Mouse (Mus musculus): ENCODE data around the gene Aldh6a1. TPM values are rescaled to one million over a fixed set of nuclear protein-coding genes. Genes with fewer than 3 reads are reported as not detected.

Gene Aldh6a1
- polyA plus RNA-seq, 1 experiment from 2014 or later = 60.5 TPM

GRCm38 (mm10) chr12:84399663-84400062, 51.1 kb downstream of the Aldh6a1 start:
- 73% methylated on average over 9 of the region's 9 CpGs for WGBS
- Histone ChIP-seq H3K9ac (ENCODE audit: low read length) (no peak overlapping the region), H3K4me1 (ENCODE audit: control insufficient read depth in 2 of 2, insufficient read depth in 2 of 2, low read length in 2 of 2) (peaks cover 0 to 5% of the 10 kb centered on the region in 2 experiments; a peak in 2 of 4 replicates), H3K9me3 (ENCODE audit: control insufficient read depth, low read length) (no peaks in the 10 kb centered on the region), H3K36me3 (ENCODE audit: control insufficient read depth, insufficient read depth, low read length) (peaks cover 20% of the 10 kb centered on the region), H3K27ac (replicated peaks in 1 of 2; ENCODE audit: control insufficient read depth in 1 of 2, insufficient read depth in 1 of 2, low read depth in 2 of 2, low read length in 2 of 2) (no peak overlapping the region), H3K4me2 (ENCODE audit: low read length) (no peak overlapping the region), H3K27me3 (ENCODE audit: control insufficient read depth, insufficient read depth, low read length) (no peaks in the 10 kb centered on the region), H3K4me3 (ENCODE audit: control insufficient read depth in 1 of 2, insufficient read depth in 1 of 2, low read depth in 1 of 2, low read length in 2 of 2) (no peak overlapping the region)
- ATAC-seq (ENCODE audit: insufficient number of reproducible peaks, insufficient read depth, low FRiP score, low read depth) = no peak

- WGBS = 82% methylated on average over 9 of the region's 9 CpGs
- H3K27ac ChIP-seq (replicated peaks in 1 of 2; ENCODE audit: control insufficient read depth in 1 of 2, insufficient read depth in 1 of 2, low read depth in 2 of 2, low read length in 2 of 2) = no peak overlapping the region
- no peak overlapping the region for H3K4me3 ChIP-seq (ENCODE audit: control insufficient read depth in 1 of 2, insufficient read depth in 1 of 2, low read depth in 1 of 2, low read length in 2 of 2)
- H3K27me3 ChIP-seq (ENCODE audit: control insufficient read depth, insufficient read depth, low read length) = no peaks in the 10 kb centered on the region
- H3K9ac ChIP-seq (ENCODE audit: low read length) = no peak overlapping the region
- H3K36me3 ChIP-seq (ENCODE audit: control insufficient read depth, insufficient read depth, low read length) = peaks cover 20% of the 10 kb centered on the region
- H3K4me1 ChIP-seq (ENCODE audit: control insufficient read depth in 2 of 2, insufficient read depth in 2 of 2, low read length in 2 of 2) = peaks cover 0 to 5% of the 10 kb centered on the region in 2 experiments; a peak in 2 of 4 replicates
- H3K4me2 ChIP-seq (ENCODE audit: low read length) = no peak overlapping the region
- no peak for ATAC-seq (ENCODE audit: insufficient number of reproducible peaks, insufficient read depth, low FRiP score, low read depth)
- no peaks in the 10 kb centered on the region for H3K9me3 ChIP-seq (ENCODE audit: control insufficient read depth, low read length)
Measured at GRCm38 (mm10) chr12:84399135-84399534, 51.7 kb downstream of the Aldh6a1 start.

- Histone ChIP-seq H3K4me1 (ENCODE audit: control insufficient read depth in 2 of 2, insufficient read depth in 2 of 2, low read length in 2 of 2) (peaks cover 0 to 5% of the 10 kb centered on the region in 2 experiments; a peak in 2 of 4 replicates), H3K9ac (ENCODE audit: low read length) (no peak overlapping the region), H3K9me3 (ENCODE audit: control insufficient read depth, low read length) (no peaks in the 10 kb centered on the region), H3K36me3 (ENCODE audit: control insufficient read depth, insufficient read depth, low read length) (peaks cover 20% of the 10 kb centered on the region), H3K4me2 (ENCODE audit: low read length) (no peak overlapping the region), H3K27me3 (ENCODE audit: control insufficient read depth, insufficient read depth, low read length) (no peaks in the 10 kb centered on the region), H3K27ac (replicated peaks in 1 of 2; ENCODE audit: control insufficient read depth in 1 of 2, insufficient read depth in 1 of 2, low read depth in 2 of 2, low read length in 2 of 2) (no peak overlapping the region), H3K4me3 (ENCODE audit: control insufficient read depth in 1 of 2, insufficient read depth in 1 of 2, low read depth in 1 of 2, low read length in 2 of 2) (no peak overlapping the region)
- WGBS = 84% methylated on average over 5 of the region's 5 CpGs
- ATAC-seq (ENCODE audit: insufficient number of reproducible peaks, insufficient read depth, low FRiP score, low read depth) = no peak
Measured at GRCm38 (mm10) chr12:84398629-84399028, 52.2 kb downstream of the Aldh6a1 start.

- no peaks in the 10 kb centered on the region for H3K4me1 ChIP-seq (ENCODE audit: control insufficient read depth in 2 of 2, insufficient read depth in 2 of 2, low read length in 2 of 2)
- H3K27ac ChIP-seq (replicated peaks in 1 of 2; ENCODE audit: control insufficient read depth in 1 of 2, insufficient read depth in 1 of 2, low read depth in 2 of 2, low read length in 2 of 2) = no peak overlapping the region
- H3K4me3 ChIP-seq (ENCODE audit: control insufficient read depth in 1 of 2, insufficient read depth in 1 of 2, low read depth in 1 of 2, low read length in 2 of 2) = no peak overlapping the region
- no peak overlapping the region for H3K9ac ChIP-seq (ENCODE audit: low read length)
- no peak overlapping the region for H3K4me2 ChIP-seq (ENCODE audit: low read length)
- H3K9me3 ChIP-seq (ENCODE audit: control insufficient read depth, low read length) = no peaks in the 10 kb centered on the region
- H3K27me3 ChIP-seq (ENCODE audit: control insufficient read depth, insufficient read depth, low read length) = no peaks in the 10 kb centered on the region
- no peak for ATAC-seq (ENCODE audit: insufficient number of reproducible peaks, insufficient read depth, low FRiP score, low read depth)
- peaks cover 24% of the 10 kb centered on the region for H3K36me3 ChIP-seq (ENCODE audit: control insufficient read depth, insufficient read depth, low read length)
Measured at GRCm38 (mm10) chr12:84397685-84398084, 53.1 kb downstream of the Aldh6a1 start.

GRCm38 (mm10) chr12:84396947-84397679, 53.7 kb downstream of the Aldh6a1 start:
- no peaks in the 10 kb centered on the region for H3K4me1 ChIP-seq (ENCODE audit: control insufficient read depth in 2 of 2, insufficient read depth in 2 of 2, low read length in 2 of 2)
- H3K9me3 ChIP-seq (ENCODE audit: control insufficient read depth, low read length) = no peaks in the 10 kb centered on the region
- ATAC-seq (ENCODE audit: insufficient number of reproducible peaks, insufficient read depth, low FRiP score, low read depth) = no peak

GRCm38 (mm10) chr12:84393847-84394246, 57.0 kb downstream of the Aldh6a1 start:
- Histone ChIP-seq H3K27ac (replicated peaks in 1 of 2; ENCODE audit: control insufficient read depth in 1 of 2, insufficient read depth in 1 of 2, low read depth in 2 of 2, low read length in 2 of 2) (no peak overlapping the region), H3K27me3 (ENCODE audit: control insufficient read depth, insufficient read depth, low read length) (no peaks in the 10 kb centered on the region), H3K4me1 (ENCODE audit: control insufficient read depth in 2 of 2, insufficient read depth in 2 of 2, low read length in 2 of 2) (peaks cover 3 to 10% of the 10 kb centered on the region in 2 experiments; a peak in 3 of 4 replicates), H3K4me2 (ENCODE audit: low read length) (no peak overlapping the region), H3K36me3 (ENCODE audit: control insufficient read depth, insufficient read depth, low read length) (peaks cover 24% of the 10 kb centered on the region), H3K4me3 (ENCODE audit: control insufficient read depth in 1 of 2, insufficient read depth in 1 of 2, low read depth in 1 of 2, low read length in 2 of 2) (no peak overlapping the region), H3K9ac (ENCODE audit: low read length) (no peak overlapping the region), H3K9me3 (ENCODE audit: control insufficient read depth, low read length) (no peaks in the 10 kb centered on the region)
- no peak for ATAC-seq (ENCODE audit: insufficient number of reproducible peaks, insufficient read depth, low FRiP score, low read depth)
- WGBS = 82% methylated on average over 5 of the region's 5 CpGs

More at GRCm38 (mm10) chr12:84396947-84397679, 53.7 kb downstream of the Aldh6a1 start:
- Histone ChIP-seq H3K4me3 (ENCODE audit: control insufficient read depth in 1 of 2, insufficient read depth in 1 of 2, low read depth in 1 of 2, low read length in 2 of 2) (no peak overlapping the region), H3K9ac (ENCODE audit: low read length) (no peak overlapping the region), H3K27ac (replicated peaks in 1 of 2; ENCODE audit: control insufficient read depth in 1 of 2, insufficient read depth in 1 of 2, low read depth in 2 of 2, low read length in 2 of 2) (no peak overlapping the region), H3K27me3 (ENCODE audit: control insufficient read depth, insufficient read depth, low read length) (no peaks in the 10 kb centered on the region), H3K36me3 (ENCODE audit: control insufficient read depth, insufficient read depth, low read length) (peaks cover 24% of the 10 kb centered on the region), H3K4me2 (ENCODE audit: low read length) (no peak overlapping the region)
- WGBS = 87% methylated on average over 14 of the region's 14 CpGs

- no peak for ATAC-seq (ENCODE audit: insufficient number of reproducible peaks, insufficient read depth, low FRiP score, low read depth)
- no peak overlapping the region for H3K9ac ChIP-seq (ENCODE audit: low read length)
- no peaks in the 10 kb centered on the region for H3K27me3 ChIP-seq (ENCODE audit: control insufficient read depth, insufficient read depth, low read length)
- peaks cover 3 to 10% of the 10 kb centered on the region in 2 experiments; a peak in 3 of 4 replicates for H3K4me1 ChIP-seq (ENCODE audit: control insufficient read depth in 2 of 2, insufficient read depth in 2 of 2, low read length in 2 of 2)
- H3K9me3 ChIP-seq (ENCODE audit: control insufficient read depth, low read length) = no peaks in the 10 kb centered on the region
- 96% methylated on average over 4 of the region's 4 CpGs for WGBS
- H3K36me3 ChIP-seq (ENCODE audit: control insufficient read depth, insufficient read depth, low read length) = peaks cover 26% of the 10 kb centered on the region
- H3K27ac ChIP-seq (replicated peaks in 1 of 2; ENCODE audit: control insufficient read depth in 1 of 2, insufficient read depth in 1 of 2, low read depth in 2 of 2, low read length in 2 of 2) = no peak overlapping the region
- H3K4me3 ChIP-seq (ENCODE audit: control insufficient read depth in 1 of 2, insufficient read depth in 1 of 2, low read depth in 1 of 2, low read length in 2 of 2) = no peak overlapping the region
- no peak overlapping the region for H3K4me2 ChIP-seq (ENCODE audit: low read length)
Measured at GRCm38 (mm10) chr12:84392681-84393080, 58.1 kb downstream of the Aldh6a1 start.
